Mouse (Mus musculus): ENCODE results near the gene Tbx6. TPM values are rescaled to one million over a fixed set of nuclear protein-coding genes. Genes with fewer than 3 reads are reported as not detected.

The Tbx6 gene
- total and polyA plus RNA-seq, 3 experiments: 0.12 to 0.15 TPM; not detected in 1

- TF ChIP-seq MXI1 (IDR thresholded peaks at IDR 0.05; ENCODE audit: low read depth, low read length) (peak; percentile 67; the same call in 1 of the 2 replicates), ZMIZ1 (IDR thresholded peaks at IDR 0.05; ENCODE audit: low read depth, low read length) (0 out of 2 replicates have a peak, but pooled peaks have one; percentile 32), GABPA (IDR thresholded peaks at IDR 0.05; ENCODE audit: low read depth, low read length) (no peak), UBTF (IDR thresholded peaks at IDR 0.05; ENCODE audit: borderline replicate concordance, insufficient read depth, low read depth, low read length) (no peak), CHD2 (IDR thresholded peaks at IDR 0.05; ENCODE audit: low read length) (no peak; the same call in 1 of the 2 replicates), JUND (IDR thresholded peaks at IDR 0.05; ENCODE audit: low read depth, low read length) (no peak), NRF1 (IDR thresholded peaks at IDR 0.05; ENCODE audit: insufficient read depth, low read depth, low read length, poor library complexity, severe bottlenecking) (no peak), ELF1 (IDR thresholded peaks at IDR 0.05; ENCODE audit: low read depth, low read length) (peak; percentile 72), POLR2AphosphoS5 (IDR thresholded peaks at IDR 0.05; ENCODE audit: borderline replicate concordance, low read depth, low read length) (no peak), TAL1 (IDR thresholded peaks at IDR 0.05; ENCODE audit: low read length) (no peak), CHD1 (IDR thresholded peaks at IDR 0.05; ENCODE audit: low read depth, low read length) (peak; percentile 97), POLR2AphosphoS2 (IDR thresholded peaks at IDR 0.05; ENCODE audit: low read length) (no peak), CTCF (IDR thresholded peaks at IDR 0.05 in 2 of 3, conservative IDR thresholded peaks at IDR 0.05 in 1 of 3; ENCODE audit: control insufficient read depth in 1 of 3, insufficient read depth in 1 of 3, low read depth in 2 of 3, low read length in 3 of 3, poor library complexity in 1 of 3, severe bottlenecking in 1 of 3) (peak; percentile 63 to 94 (median 93)), SMC3 (IDR thresholded peaks at IDR 0.05; ENCODE audit: low read depth, low read length) (peak; percentile 98), MAZ (IDR thresholded peaks at IDR 0.05; ENCODE audit: low read depth, low read length) (peak; percentile 56; the same call in 1 of the 2 replicates), USF1 (IDR thresholded peaks at IDR 0.05; ENCODE audit: low read depth, low read length) (no peak), MYB (IDR thresholded peaks at IDR 0.05; ENCODE audit: low read depth, low read length) (no peak), TCF12 (IDR thresholded peaks at IDR 0.05; ENCODE audit: low read depth, low read length) (no peak), NELFE (IDR thresholded peaks at IDR 0.05; ENCODE audit: low read depth, low read length) (peak; percentile 61), USF2 (IDR thresholded peaks at IDR 0.05; ENCODE audit: borderline replicate concordance in 1 of 2, insufficient read depth in 1 of 2, low read depth in 1 of 2, low read length in 2 of 2) (no peak), MAX (IDR thresholded peaks at IDR 0.05; ENCODE audit: low read length) (no peak), HCFC1 (IDR thresholded peaks at IDR 0.05; ENCODE audit: low read depth, low read length) (peak; percentile 71; the same call in 1 of the 2 replicates), RAD21 (IDR thresholded peaks at IDR 0.05; ENCODE audit: low read depth, low read length) (peak; percentile 85)
Measured at GRCm38 (mm10) chr7:126832036-126832598, 50.8 kb downstream of the Tbx6 start (continued).

- H3K9ac ChIP-seq (ENCODE audit: control insufficient read depth, low read depth, low read length, poor library complexity, severe bottlenecking): no peak overlapping the region
- H3K27ac ChIP-seq (ENCODE audit: control insufficient read depth, low read depth, low read length): no peak overlapping the region
- peaks cover 0 to 3% of the 10 kb centered on the region in 2 experiments; a peak in 2 of 4 replicates for H3K27me3 ChIP-seq (ENCODE audit: control insufficient read depth in 1 of 2, insufficient read depth in 2 of 2, low read length in 2 of 2)
- no peak for DNase-seq (ENCODE audit: low read depth, low spot score)
- H3K79me2 ChIP-seq (ENCODE audit: control insufficient read depth, insufficient read depth, low read length, poor library complexity): no peaks in the 10 kb centered on the region
- H3K9me3 ChIP-seq (replicated peaks; ENCODE audit: insufficient read depth, low read length): no peaks in the 10 kb centered on the region
- no peak overlapping the region for H3K4me3 ChIP-seq (ENCODE audit: control insufficient read depth in 1 of 2, insufficient read depth in 1 of 2, low read depth in 2 of 2, low read length in 2 of 2)
- no peaks in the 10 kb centered on the region for H3K36me3 ChIP-seq (ENCODE audit: control insufficient read depth in 1 of 2, insufficient read depth in 2 of 2, low read length in 2 of 2)
- 0 out of 4 replicates have a peak, but pooled peaks cover 0 to 4% of the 10 kb centered on the region in 2 experiments for H3K4me1 ChIP-seq (ENCODE audit: control insufficient read depth in 1 of 2, insufficient read depth in 2 of 2, low read length in 2 of 2)
- TF ChIP-seq NRF1 (IDR thresholded peaks at IDR 0.05; ENCODE audit: insufficient read depth, low read depth, low read length, poor library complexity, severe bottlenecking): no peak
- no peak for TF ChIP-seq EP300 (IDR thresholded peaks at IDR 0.05; ENCODE audit: low read depth in 1 of 2, low read length in 2 of 2)
- no peak for TF ChIP-seq USF2 (IDR thresholded peaks at IDR 0.05; ENCODE audit: borderline replicate concordance in 1 of 2, insufficient read depth in 1 of 2, low read depth in 1 of 2, low read length in 2 of 2)
- TF ChIP-seq KAT2A (conservative IDR thresholded peaks at IDR 0.05; ENCODE audit: low read depth, low read length): no peak
- TF ChIP-seq USF1 (IDR thresholded peaks at IDR 0.05; ENCODE audit: low read depth, low read length): no peak
Measured at GRCm38 (mm10) chr7:126833294-126833693, 52.0 kb downstream of the Tbx6 start.
